Mouse (Mus musculus): ENCODE results near the gene Rhou. TPM values are rescaled to one million over a fixed set of nuclear protein-coding genes. Genes with fewer than 3 reads are reported as not detected.

The Rhou gene
- total and polyA plus RNA-seq, 3 experiments, result 0.08 to 0.16 TPM; not detected in 1

DNA sequence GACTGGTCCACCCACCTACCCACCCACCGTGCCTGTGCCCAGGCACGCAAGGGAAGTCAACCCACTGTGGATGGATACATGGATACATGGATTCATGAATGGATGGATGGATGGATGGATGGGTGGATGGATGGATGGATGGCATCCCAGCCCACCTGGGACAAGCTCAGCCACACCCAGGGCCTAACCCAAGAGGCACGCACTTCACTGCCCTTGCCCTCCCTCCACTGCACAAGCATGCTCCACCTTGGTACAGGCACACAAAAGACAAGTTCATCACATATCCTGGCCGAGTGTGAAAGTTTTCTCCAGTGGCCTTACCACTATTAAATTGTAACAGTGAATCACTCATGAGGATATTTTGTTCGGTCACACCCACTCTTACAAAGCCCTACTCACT, 29.5 kb upstream of the Rhou start:
- Histone ChIP-seq H3K36me3 (replicated peaks in 1 of 2; ENCODE audit: control insufficient read depth in 1 of 2, insufficient read depth in 1 of 2, low read length in 1 of 2) (no peaks in the 10 kb centered on the region), H3K9me3 (replicated peaks; ENCODE audit: low read length) (no peaks in the 10 kb centered on the region), H3K4me1 (ENCODE audit: control insufficient read depth in 1 of 2, insufficient read depth in 2 of 2) (peaks cover 4 to 13% of the 10 kb centered on the region in 2 experiments), H3K4me2 (ENCODE audit: insufficient read depth, low read depth, poor library complexity, severe bottlenecking) (no peak overlapping the region), H3K27ac (ENCODE audit: insufficient read depth, low read depth) (no peak overlapping the region), H3K9ac (ENCODE audit: insufficient read depth, low read depth) (no peak overlapping the region), H3K79me2 (replicated peaks; ENCODE audit: control insufficient read depth, extremely low read depth, insufficient read depth, poor library complexity, severe bottlenecking) (no peaks in the 10 kb centered on the region), H3K27me3 (replicated peaks) (peaks cover 21% of the 10 kb centered on the region), H3K4me3 (replicated peaks in 1 of 3; ENCODE audit: low read depth in 2 of 3, low read length in 2 of 3, poor library complexity in 1 of 3) (no peak overlapping the region)
- in situ Hi-C loops (cut with MboI; ENCODE audit: low pct_ligation_motif_present, low pct_unique_long_range_greater_than_20kb, low sequenced_read_pairs), result no loop called here
- dilution Hi-C loops (cut with MboI; ENCODE audit: extremely low pct_ligation_motif_present, extremely low pct_unique_long_range_greater_than_20kb, low sequenced_read_pairs), result no loop called here
- no peak for TF ChIP-seq MYC (IDR thresholded peaks at IDR 0.05; ENCODE audit: low read depth, low read length)
- no peak for DNase-seq (ENCODE audit: extremely low read depth)

DNA sequence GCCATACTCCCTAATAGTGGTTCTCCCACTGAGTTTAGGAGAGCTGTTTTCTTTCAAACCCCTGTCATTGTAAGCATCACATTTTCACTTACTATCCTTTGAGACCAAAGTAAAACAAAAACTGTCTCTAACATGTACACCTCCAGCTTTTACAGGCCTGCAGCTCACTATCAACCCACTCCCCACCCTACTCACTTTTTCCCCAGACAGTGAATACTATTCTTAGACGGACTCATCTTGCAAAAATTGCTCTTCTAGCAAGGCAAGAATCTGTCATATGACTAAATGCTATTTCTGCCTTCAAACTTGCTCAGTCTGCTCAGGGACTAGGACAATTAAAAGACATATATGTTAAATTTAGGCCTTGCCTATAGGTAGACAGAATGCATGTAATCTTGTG, 29.0 kb upstream of the Rhou start:
- no peak for DNase-seq (ENCODE audit: extremely low read depth)
- Histone ChIP-seq H3K9ac (ENCODE audit: insufficient read depth, low read depth) (no peak overlapping the region), H3K27me3 (replicated peaks) (peaks cover 21% of the 10 kb centered on the region), H3K4me2 (ENCODE audit: insufficient read depth, low read depth, poor library complexity, severe bottlenecking) (no peak overlapping the region), H3K4me1 (ENCODE audit: control insufficient read depth in 1 of 2, insufficient read depth in 2 of 2) (peaks cover 7 to 15% of the 10 kb centered on the region in 2 experiments), H3K79me2 (replicated peaks; ENCODE audit: control insufficient read depth, extremely low read depth, insufficient read depth, poor library complexity, severe bottlenecking) (no peaks in the 10 kb centered on the region), H3K4me3 (replicated peaks in 1 of 3; ENCODE audit: low read depth in 2 of 3, low read length in 2 of 3, poor library complexity in 1 of 3) (no peak overlapping the region), H3K27ac (ENCODE audit: insufficient read depth, low read depth) (no peak overlapping the region), H3K36me3 (replicated peaks in 1 of 2; ENCODE audit: control insufficient read depth in 1 of 2, insufficient read depth in 1 of 2, low read length in 1 of 2) (no peaks in the 10 kb centered on the region), H3K9me3 (replicated peaks; ENCODE audit: low read length) (no peaks in the 10 kb centered on the region)
- TF ChIP-seq TCF12 (IDR thresholded peaks at IDR 0.05; ENCODE audit: low read depth, low read length), result no peak
- TF ChIP-seq HCFC1 (IDR thresholded peaks at IDR 0.05; ENCODE audit: low read depth, low read length), result no peak
- TF ChIP-seq EP300 (IDR thresholded peaks at IDR 0.05; ENCODE audit: low read length), result no peak
- no peak for TF ChIP-seq E2F4 (IDR thresholded peaks at IDR 0.05; ENCODE audit: insufficient replicate concordance, low read depth, low read length)
- TF ChIP-seq PAX5 (IDR thresholded peaks at IDR 0.05; ENCODE audit: low read length), result no peak
- no peak for TF ChIP-seq GABPA (IDR thresholded peaks at IDR 0.05; ENCODE audit: insufficient replicate concordance, low read depth, low read length)
- no peak for TF ChIP-seq JUND (conservative IDR thresholded peaks at IDR 0.05; ENCODE audit: low read depth, low read length)
- TF ChIP-seq MAZ (IDR thresholded peaks at IDR 0.05; ENCODE audit: low read depth, low read length), result no peak
- no peak for TF ChIP-seq UBTF (IDR thresholded peaks at IDR 0.05; ENCODE audit: low read depth, low read length)
- no peak for TF ChIP-seq NELFE (IDR thresholded peaks at IDR 0.05; ENCODE audit: low read depth, low read length)
- TF ChIP-seq USF2 (conservative IDR thresholded peaks at IDR 0.05; ENCODE audit: low read depth, low read length), result no peak
- in situ Hi-C loops (cut with MboI; ENCODE audit: low pct_ligation_motif_present, low pct_unique_long_range_greater_than_20kb, low sequenced_read_pairs) (no loop called here), dilution Hi-C loops (cut with MboI; ENCODE audit: extremely low pct_ligation_motif_present, extremely low pct_unique_long_range_greater_than_20kb, low sequenced_read_pairs) (no loop called here)

DNA sequence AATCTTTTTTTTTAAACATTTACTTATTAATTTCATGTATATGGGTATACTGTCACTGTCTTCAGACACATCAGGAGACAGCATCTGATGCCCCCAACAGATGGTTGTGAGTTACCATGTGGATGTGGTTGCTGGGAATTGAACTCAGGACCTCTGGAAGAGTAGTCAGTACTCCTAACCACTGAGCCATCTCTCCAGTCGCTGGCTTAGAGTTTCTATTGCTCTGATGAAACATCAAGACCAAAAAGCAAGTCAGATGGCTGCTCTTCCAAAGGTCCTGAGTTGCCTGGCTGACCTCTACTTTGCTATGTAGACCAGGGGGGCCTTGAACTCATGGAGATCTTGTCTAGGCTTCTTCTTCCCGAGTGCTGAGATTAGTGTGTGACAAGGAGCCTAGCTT, 28.0 kb upstream of the Rhou start:
- Histone ChIP-seq H3K27me3 (replicated peaks) (peaks cover 21% of the 10 kb centered on the region), H3K79me2 (replicated peaks; ENCODE audit: control insufficient read depth, extremely low read depth, insufficient read depth, poor library complexity, severe bottlenecking) (no peaks in the 10 kb centered on the region), H3K4me3 (replicated peaks in 1 of 3; ENCODE audit: low read depth in 2 of 3, low read length in 2 of 3, poor library complexity in 1 of 3) (no peak overlapping the region), H3K9ac (ENCODE audit: insufficient read depth, low read depth) (no peak overlapping the region), H3K36me3 (replicated peaks in 1 of 2; ENCODE audit: control insufficient read depth in 1 of 2, insufficient read depth in 1 of 2, low read length in 1 of 2) (no peaks in the 10 kb centered on the region), H3K9me3 (replicated peaks; ENCODE audit: low read length) (no peaks in the 10 kb centered on the region), H3K4me2 (ENCODE audit: insufficient read depth, low read depth, poor library complexity, severe bottlenecking) (no peak overlapping the region), H3K4me1 (ENCODE audit: control insufficient read depth in 1 of 2, insufficient read depth in 2 of 2) (peaks cover 7 to 15% of the 10 kb centered on the region in 2 experiments), H3K27ac (ENCODE audit: insufficient read depth, low read depth) (no peak overlapping the region)
- dilution Hi-C loops (cut with MboI; ENCODE audit: extremely low pct_ligation_motif_present, extremely low pct_unique_long_range_greater_than_20kb, low sequenced_read_pairs) (no loop called here), in situ Hi-C loops (cut with MboI; ENCODE audit: low pct_ligation_motif_present, low pct_unique_long_range_greater_than_20kb, low sequenced_read_pairs) (no loop called here)
- no peak for DNase-seq (ENCODE audit: extremely low read depth)
- TF ChIP-seq NELFE (IDR thresholded peaks at IDR 0.05; ENCODE audit: low read depth, low read length), result no peak
- TF ChIP-seq EP300 (IDR thresholded peaks at IDR 0.05; ENCODE audit: low read length), result no peak
- TF ChIP-seq MAFK (IDR thresholded peaks at IDR 0.05; ENCODE audit: insufficient replicate concordance, low read length), result 0 out of 2 replicates have a peak, but pooled peaks have one; percentile 48
- TF ChIP-seq ELF1 (IDR thresholded peaks at IDR 0.05; ENCODE audit: low read depth, low read length), result peak; percentile 57; the same call in 1 of the 2 replicates
- TF ChIP-seq ZMIZ1 (IDR thresholded peaks at IDR 0.05; ENCODE audit: low read depth, low read length), result no peak
- TF ChIP-seq TBP (conservative IDR thresholded peaks at IDR 0.05; ENCODE audit: low read depth, low read length), result peak; percentile 97
- TF ChIP-seq TCF12 (IDR thresholded peaks at IDR 0.05; ENCODE audit: low read depth, low read length), result no peak
- no peak for TF ChIP-seq CHD1 (IDR thresholded peaks at IDR 0.05; ENCODE audit: low read depth, low read length)

Data from CH12.LX (cell line).